Mouse (Mus musculus) midbrain, postnatal 0 days (tissue): Measurements from ENCODE around the gene Sox18. TPM values are rescaled to one million over a fixed set of nuclear protein-coding genes. Genes with fewer than 3 reads are reported as not detected.

Experiments used
- ATAC-seq: fragments of 200-750 bp; cut with Nextera tagmentation; 2 replicates; pipeline ENCODE4 v1.8.0; 2017; ENCODE audit warnings: moderate number of reproducible peaks, mild to moderate bottlenecking, moderate TSS enrichment, moderate library complexity; ENCODE audit not compliant: low FRiP score
- DNase-seq: peaks from one replicate; pipeline ENCODE4 v3.0.0-alpha.2; 2015; ENCODE audit warnings: low spot score
- H3K27ac ChIP-seq: fragments of 300-500 bp; sonication (generic); 2 replicates; pipeline ENCODE4 v1.5.1; 2014; ENCODE audit warnings: low read depth, mild to moderate bottlenecking, low read length, mixed read lengths
- H3K27me3 ChIP-seq: fragments of 300-500 bp; sonication (generic); 2 replicates; pipeline ENCODE4 v1.6.1; 2014; ENCODE audit warnings: low read length, control low read depth, mixed read lengths; ENCODE audit not compliant: insufficient read depth
- H3K36me3 ChIP-seq: fragments of 300-500 bp; sonication (generic); 2 replicates; pipeline ENCODE4 v1.6.1; 2014; ENCODE audit warnings: low read length, control low read depth, mixed read lengths; ENCODE audit not compliant: insufficient read depth
- H3K4me1 ChIP-seq: fragments of 300-500 bp; sonication (generic); 2 replicates; pipeline ENCODE4 v1.6.1; 2014; ENCODE audit warnings: mild to moderate bottlenecking, control low read depth, antibody characterized with exemption, low read length, mixed read lengths; ENCODE audit not compliant: insufficient read depth
- H3K4me2 ChIP-seq: fragments of 300-500 bp; sonication (generic); 2 replicates; pipeline ENCODE4 v1.6.1; 2014; ENCODE audit warnings: low read depth, mild to moderate bottlenecking, low read length, mixed read lengths; ENCODE audit not compliant: poor library complexity, severe bottlenecking
- H3K4me3 ChIP-seq: fragments of 300-500 bp; sonication (generic); 2 replicates; pipeline ENCODE4 v1.5.1; 2014; ENCODE audit warnings: low read depth, mild to moderate bottlenecking, low read length, moderate library complexity
- H3K9ac ChIP-seq: fragments of 300-500 bp; sonication (generic); replicated peaks from 2 replicates; pipeline ENCODE4 v1.6.1; 2014; ENCODE audit warnings: mild to moderate bottlenecking, low read length, moderate library complexity, mixed read lengths; ENCODE audit not compliant: poor library complexity, severe bottlenecking
- H3K9me3 ChIP-seq: fragments of 300-500 bp; sonication (generic); 2 replicates; pipeline ENCODE4 v1.6.1; 2016; ENCODE audit warnings: low read length, control low read depth
- CTCF ChIP-seq: IDR thresholded peaks from 2 replicates; pipeline ENCODE4 v1.5.1; 2016; ENCODE audit warnings: antibody characterized with exemption, mild to moderate bottlenecking
- WGBS: fragments of 180-500 bp; shearing (Covaris S2); extraction: QIAGEN DNeasy Blood & Tissue Kit; methylation state at CpG from one replicate; pipeline ENCODE4 v1.1.7; 2014; 5-methylcytosine and 5-hydroxymethylcytosine counted together
- polyA plus RNA-seq: library from polyadenylated mRNA; unstranded; fragments of >200 nt; fragmentation: Nextera tagmentation; extraction: Ambion mirVana; gene quantifications from 2 replicates; pipeline ENCODE4 v1.2.1, GENCODE M21; 2015
- total RNA-seq: library from RNA; depleted of rRNA; stranded (reverse); fragments of >200 nt; gene quantifications from 2 replicates; pipeline ENCODE4 v1.2.3, GENCODE M21; 2014

The Sox18 gene
- total and polyA plus RNA-seq, 2 experiments from 2014 or later = 9.2 to 15.4 TPM

DNA sequence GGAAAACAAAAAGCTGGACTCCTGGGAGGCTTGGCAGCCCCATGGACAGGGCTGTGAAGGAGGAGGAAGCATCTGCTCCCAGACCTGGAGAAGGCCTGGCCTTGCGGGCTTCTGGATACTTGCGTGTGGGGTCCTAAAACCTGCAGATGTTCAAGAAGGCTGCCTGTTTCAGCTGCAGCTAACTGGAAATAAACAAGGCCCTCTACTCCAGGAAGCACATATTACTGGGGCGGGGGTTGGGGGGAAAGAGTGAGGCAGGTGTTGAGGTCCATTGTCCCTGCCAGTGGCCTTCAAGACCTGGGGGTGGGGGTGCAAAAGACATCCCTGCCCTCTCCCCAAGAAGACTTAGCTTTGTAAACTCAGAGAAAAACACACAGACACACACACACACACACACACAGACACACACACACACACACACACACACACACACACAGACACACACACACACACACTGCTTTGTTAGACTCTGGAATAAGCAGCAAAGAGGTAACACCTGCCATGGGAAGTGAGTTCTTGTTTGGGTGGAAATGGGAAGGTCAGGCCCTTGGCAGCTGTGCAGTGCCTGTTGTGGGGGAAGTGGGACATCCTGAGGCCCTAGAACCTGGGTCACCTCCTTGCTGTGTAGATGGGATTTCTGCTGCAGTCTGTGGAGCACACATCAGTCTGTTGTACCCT lies 8.7 kb downstream of the Sox18 start:
- TF ChIP-seq CTCF = no peak
- Histone ChIP-seq H3K27me3 (no peaks in the 10 kb centered on the region), H3K4me1 (no peaks in the 10 kb centered on the region), H3K27ac (no peak overlapping the region), H3K36me3 (no peaks in the 10 kb centered on the region), H3K9ac (no peak overlapping the region), H3K9me3 (no peaks in the 10 kb centered on the region), H3K4me3 (no peak overlapping the region), H3K4me2 (no peak overlapping the region)
- no peak for ATAC-seq
- DNase-seq = no peak
- 96% methylated on average over 3 of the region's 3 CpGs for WGBS

DNA sequence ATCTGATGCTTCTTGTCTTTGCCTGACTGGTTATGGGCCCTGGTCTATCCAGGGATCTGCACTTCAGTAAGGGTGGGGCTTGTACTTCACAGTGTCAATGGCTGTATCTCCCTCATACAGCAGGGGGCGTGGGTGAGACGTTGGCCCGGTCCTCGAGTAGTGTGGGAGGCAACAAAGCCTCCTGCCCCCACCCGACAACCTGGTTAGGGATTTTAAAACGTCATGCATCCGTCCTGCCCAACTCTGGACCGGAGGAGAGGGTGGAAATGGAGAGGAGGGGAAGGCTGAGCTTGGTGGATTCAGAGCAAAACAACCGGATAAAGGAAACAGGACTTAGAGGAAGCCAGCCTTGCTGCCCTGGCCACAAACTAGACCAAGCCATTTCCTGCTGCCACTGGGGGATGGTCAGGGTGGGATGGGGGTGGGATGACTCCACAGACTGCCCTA lies 11.8 kb downstream of the Sox18 start:
- Histone ChIP-seq H3K27ac (no peak overlapping the region), H3K9me3 (no peaks in the 10 kb centered on the region), H3K36me3 (peaks cover 23% of the 10 kb centered on the region), H3K4me2 (no peak overlapping the region), H3K4me3 (no peak overlapping the region), H3K4me1 (no peaks in the 10 kb centered on the region), H3K9ac (no peak overlapping the region), H3K27me3 (no peaks in the 10 kb centered on the region)
- TF ChIP-seq CTCF = peak; percentile 82
- ATAC-seq (peak; percentile 83), DNase-seq (peak; percentile 71)
- WGBS = 11% methylated on average over 9 of the region's 9 CpGs

GRCm38 (mm10) chr2:181658930-181659555 lies 12.4 kb downstream of the Sox18 start:
- Histone ChIP-seq H3K36me3 (peaks cover 25% of the 10 kb centered on the region), H3K4me1 (no peaks in the 10 kb centered on the region), H3K9ac (no peak overlapping the region), H3K4me2 (no peak overlapping the region), H3K27ac (no peak overlapping the region), H3K9me3 (no peaks in the 10 kb centered on the region), H3K27me3 (no peaks in the 10 kb centered on the region), H3K4me3 (no peak overlapping the region)
- TF ChIP-seq CTCF = no peak
- ATAC-seq (0 out of 2 replicates have a peak, but pooled peaks have one; percentile 45), DNase-seq (no peak)
- 36% methylated on average over 17 of the region's 17 CpGs for WGBS

DNA sequence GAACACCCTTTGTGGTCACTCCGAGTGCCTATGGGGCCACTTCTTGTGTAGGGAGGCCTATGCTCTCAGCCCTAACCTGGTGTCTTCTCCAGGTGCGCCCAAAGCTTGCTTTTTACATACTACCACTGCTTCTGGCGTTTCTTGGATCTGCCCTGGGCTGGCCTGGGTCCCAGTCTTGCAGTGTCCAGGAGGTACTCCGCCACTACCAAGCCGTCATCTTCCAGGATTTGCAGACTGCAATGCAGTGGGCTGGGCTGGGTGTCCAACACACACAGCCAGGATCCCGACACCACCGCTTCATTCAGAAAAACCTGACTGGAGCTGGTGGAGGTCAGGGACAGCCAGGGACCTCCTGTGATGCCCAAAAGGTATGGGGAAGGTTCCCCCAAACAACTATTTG lies 12.9 kb downstream of the Sox18 start:
- no peak overlapping the region for H3K9ac ChIP-seq
- H3K27ac ChIP-seq = no peak overlapping the region
- TF ChIP-seq CTCF = no peak
- H3K9me3 ChIP-seq = no peaks in the 10 kb centered on the region
- no peaks in the 10 kb centered on the region for H3K4me1 ChIP-seq
- H3K36me3 ChIP-seq = peaks cover 25% of the 10 kb centered on the region
- H3K4me3 ChIP-seq = no peak overlapping the region
- ATAC-seq (no peak), DNase-seq (no peak)
- 86% methylated on average over 7 of the region's 7 CpGs for WGBS
- no peak overlapping the region for H3K4me2 ChIP-seq
- H3K27me3 ChIP-seq = no peaks in the 10 kb centered on the region

GRCm38 (mm10) chr2:181657441-181657840 lies 14.0 kb downstream of the Sox18 start:
- Histone ChIP-seq H3K4me1 (no peaks in the 10 kb centered on the region), H3K4me2 (no peak overlapping the region), H3K36me3 (peaks cover 33% of the 10 kb centered on the region), H3K9me3 (no peaks in the 10 kb centered on the region), H3K27ac (no peak overlapping the region), H3K9ac (no peak overlapping the region), H3K4me3 (no peak overlapping the region), H3K27me3 (no peaks in the 10 kb centered on the region)
- no peak for TF ChIP-seq CTCF
- no peak for DNase-seq
- no peak for ATAC-seq
- WGBS = 66% methylated on average over 2 of the region's 2 CpGs

DNA sequence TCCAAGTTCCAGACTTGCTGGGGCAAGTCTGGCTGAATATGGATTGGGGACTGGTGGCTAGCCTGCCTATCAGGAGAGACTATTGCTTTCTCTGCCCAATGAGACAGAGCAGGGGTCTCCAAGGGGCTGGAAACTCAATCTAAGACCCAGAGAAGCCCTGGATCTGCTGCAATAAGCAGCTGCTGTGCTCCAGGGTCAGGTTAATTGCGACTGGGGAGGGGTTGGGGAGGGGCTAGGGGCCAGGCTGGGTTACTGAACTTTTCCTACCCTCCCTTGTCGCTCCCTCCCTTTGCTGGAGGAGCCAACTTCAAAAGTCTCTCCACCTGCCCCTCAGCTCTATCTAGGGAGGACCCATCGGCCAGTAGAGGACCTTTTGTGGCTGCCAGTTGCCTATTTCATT lies 14.7 kb downstream of the Sox18 start, which contains the start of gene Gm29797:
Gene Gm29797, plus strand, starts transcription at position 301 of the 400 bp plus-strand sequence.
- Histone ChIP-seq H3K4me1 (no peaks in the 10 kb centered on the region), H3K9ac (no peak within 1 kb of the TSS), H3K4me3 (no peak within 1 kb of the TSS), H3K4me2 (no peak within 1 kb of the TSS), H3K9me3 (no peaks in the 10 kb centered on the region), H3K27ac (no peak within 1 kb of the TSS), H3K27me3 (no peaks in the 10 kb centered on the region), H3K36me3 (peaks cover 39% of the 10 kb centered on the region)
- WGBS = 64% methylated on average over 3 of the region's 3 CpGs
- no peak for TF ChIP-seq CTCF
- no peak for ATAC-seq
- DNase-seq = no peak
